Mouse (Mus musculus): ENCODE measurements around the gene Adsl. TPM values are rescaled to one million over a fixed set of nuclear protein-coding genes. Genes with fewer than 3 reads are reported as not detected.

Adsl gene
- polyA plus RNA-seq, 1 experiment = 55.2 TPM

DNA sequence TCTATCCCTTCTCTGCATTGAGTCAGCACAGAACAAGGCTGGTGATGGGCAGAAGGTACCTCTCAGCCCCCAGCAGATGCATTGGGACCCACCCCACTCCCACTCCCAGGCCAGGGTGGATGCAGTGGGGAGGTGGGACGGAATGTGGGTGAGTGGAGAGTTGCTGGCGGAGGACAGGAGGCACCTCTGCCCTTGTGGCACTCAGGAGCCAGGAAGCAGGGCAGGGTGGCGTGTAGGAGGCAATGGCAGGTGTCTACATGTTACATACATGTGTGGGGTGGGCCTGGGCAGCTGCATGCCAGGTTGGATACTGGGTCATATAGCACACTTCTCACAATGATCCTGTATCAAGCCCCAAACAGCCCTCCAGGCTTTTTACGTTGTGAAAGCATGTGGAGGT lies 64.1 kb downstream of the Adsl start:
- TF ChIP-seq CTCF (IDR thresholded peaks at IDR 0.05; ENCODE audit: insufficient read depth, low read length) (no peak), POLR2A (IDR thresholded peaks at IDR 0.05; ENCODE audit: borderline replicate concordance, extremely low read depth, low read depth, low read length) (no peak)
- H3K4me3 ChIP-seq (replicated peaks; ENCODE audit: extremely low read depth, low read depth, low read length) = no peak overlapping the region
- 85% methylated on average over 4 of the region's 4 CpGs for WGBS
- DNase-seq = no peak
- no peaks in the 10 kb centered on the region for H3K4me1 ChIP-seq (ENCODE audit: control insufficient read depth, insufficient read depth, low read length)

DNA sequence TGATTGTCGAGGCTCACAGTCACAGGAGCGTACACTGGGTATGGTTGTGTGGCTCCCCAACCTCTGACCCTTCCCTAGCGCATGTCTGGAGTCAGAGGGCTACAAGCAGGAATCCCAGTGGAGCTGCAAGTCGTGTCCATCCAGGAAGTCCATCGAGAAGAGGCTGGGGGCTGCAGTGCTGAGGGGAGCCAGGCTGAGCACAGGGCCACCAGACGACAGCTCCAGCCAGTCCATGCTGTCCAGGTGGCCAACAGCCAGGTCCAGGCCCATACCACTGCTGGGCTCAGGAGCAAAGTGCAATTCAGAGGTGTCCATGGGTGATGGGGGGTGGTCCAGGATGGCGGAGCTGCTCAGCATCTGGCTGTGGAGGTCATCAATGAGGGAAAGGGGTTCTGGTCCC lies 64.9 kb downstream of the Adsl start:
- no peak for DNase-seq
- H3K4me1 ChIP-seq (ENCODE audit: control insufficient read depth, insufficient read depth, low read length) = no peaks in the 10 kb centered on the region
- WGBS = 84% methylated on average over 7 of the region's 7 CpGs
- TF ChIP-seq CTCF (IDR thresholded peaks at IDR 0.05; ENCODE audit: insufficient read depth, low read length) (no peak), POLR2A (IDR thresholded peaks at IDR 0.05; ENCODE audit: borderline replicate concordance, extremely low read depth, low read depth, low read length) (no peak)
- no peak overlapping the region for H3K4me3 ChIP-seq (replicated peaks; ENCODE audit: extremely low read depth, low read depth, low read length)

DNA sequence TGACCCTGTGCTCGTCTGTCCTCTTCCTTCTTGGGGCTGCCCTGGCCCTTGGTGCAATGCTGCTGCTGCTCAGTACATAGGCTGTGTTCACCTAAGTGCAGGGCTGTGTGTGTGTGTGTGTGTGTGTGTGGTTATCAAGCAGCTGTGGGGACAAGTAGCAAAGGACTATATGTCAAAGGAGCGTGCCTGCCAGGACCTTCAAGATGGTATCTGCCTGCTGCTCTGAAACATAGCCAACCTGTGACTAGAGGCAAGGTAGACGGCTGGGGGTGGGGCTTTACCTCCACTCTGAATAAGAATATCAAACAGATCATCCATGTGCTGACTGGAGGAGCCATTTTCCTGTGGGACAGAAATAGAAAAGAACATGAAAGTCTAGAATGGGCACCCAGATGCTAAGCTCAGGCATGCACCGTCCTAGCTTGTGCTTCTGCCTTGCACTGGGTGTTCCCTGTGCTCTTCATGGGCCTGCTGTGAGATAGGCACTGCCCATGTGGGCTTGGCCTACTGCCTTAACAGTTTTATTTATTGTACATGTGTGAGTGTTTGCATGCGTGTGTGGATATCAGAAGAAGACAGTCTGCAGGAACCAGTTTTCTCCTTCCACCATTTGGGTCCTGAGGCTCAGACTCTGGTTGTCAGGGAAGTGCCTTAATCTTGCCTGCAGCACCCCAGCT lies 66.9 kb downstream of the Adsl start:
- DNase-seq = no peak
- TF ChIP-seq POLR2A (IDR thresholded peaks at IDR 0.05; ENCODE audit: borderline replicate concordance, extremely low read depth, low read depth, low read length) = no peak
- TF ChIP-seq CTCF (IDR thresholded peaks at IDR 0.05; ENCODE audit: insufficient read depth, low read length) = no peak
- 72% methylated on average over 5 of the region's 5 CpGs for WGBS
- Histone ChIP-seq H3K4me1 (ENCODE audit: control insufficient read depth, insufficient read depth, low read length) (no peaks in the 10 kb centered on the region), H3K4me3 (replicated peaks; ENCODE audit: extremely low read depth, low read depth, low read length) (no peak overlapping the region)

DNA sequence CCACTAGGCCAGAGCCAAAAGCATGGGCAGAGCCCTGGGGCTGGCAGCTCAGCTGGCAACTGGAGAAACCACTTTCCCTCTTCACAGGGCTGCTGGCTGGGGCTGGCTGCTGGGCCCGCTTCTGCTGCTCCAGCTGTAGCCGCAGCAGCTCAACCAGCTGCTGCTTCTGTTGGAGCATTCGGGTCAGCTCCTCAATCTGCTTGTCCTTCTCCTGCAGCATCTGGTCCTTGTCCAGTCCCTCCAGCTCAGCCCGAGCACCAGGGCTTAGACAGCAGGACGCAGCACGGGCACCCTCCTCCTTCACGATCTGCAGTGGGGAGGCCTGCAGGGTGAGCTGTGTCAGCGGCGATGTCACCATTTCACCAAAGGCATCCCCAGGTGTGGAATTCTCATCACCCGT lies 68.2 kb downstream of the Adsl start:
- TF ChIP-seq CTCF (IDR thresholded peaks at IDR 0.05; ENCODE audit: insufficient read depth, low read length) = no peak
- no peak for TF ChIP-seq POLR2A (IDR thresholded peaks at IDR 0.05; ENCODE audit: borderline replicate concordance, extremely low read depth, low read depth, low read length)
- H3K4me1 ChIP-seq (ENCODE audit: control insufficient read depth, insufficient read depth, low read length) = no peaks in the 10 kb centered on the region
- DNase-seq = no peak
- H3K4me3 ChIP-seq (replicated peaks; ENCODE audit: extremely low read depth, low read depth, low read length) = no peak overlapping the region
- WGBS = 87% methylated on average over 10 of the region's 10 CpGs

DNA sequence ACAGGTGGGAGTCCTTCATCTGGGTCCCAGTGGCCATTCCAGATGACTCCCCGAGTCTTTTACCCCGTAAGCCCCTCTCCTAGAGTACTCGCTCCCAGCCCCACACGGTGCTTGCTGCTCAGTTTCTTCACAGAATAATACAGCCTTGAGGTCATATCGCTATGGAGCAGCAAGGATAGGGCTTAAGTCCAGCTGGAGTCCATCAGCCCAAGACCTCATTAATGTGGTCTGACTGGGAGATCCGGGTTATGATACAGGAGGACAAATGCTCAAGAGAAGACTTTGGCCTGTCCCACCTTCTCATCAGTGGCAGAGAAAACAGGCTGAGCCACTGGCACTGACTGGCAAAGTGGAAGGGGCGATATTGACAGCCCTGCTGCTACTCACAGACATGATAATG lies 69.0 kb downstream of the Adsl start:
- H3K4me3 ChIP-seq (replicated peaks; ENCODE audit: extremely low read depth, low read depth, low read length) = no peak overlapping the region
- TF ChIP-seq POLR2A (IDR thresholded peaks at IDR 0.05; ENCODE audit: borderline replicate concordance, extremely low read depth, low read depth, low read length) (no peak), CTCF (IDR thresholded peaks at IDR 0.05; ENCODE audit: insufficient read depth, low read length) (no peak)
- no peaks in the 10 kb centered on the region for H3K4me1 ChIP-seq (ENCODE audit: control insufficient read depth, insufficient read depth, low read length)
- DNase-seq = no peak
- WGBS = 83% methylated on average over 7 of the region's 7 CpGs

Other genes starting within 250 kb of the Adsl start
- 16.6 TPM in 2 replicates for gene Tnrc6b, start 237.2 kb upstream of the Adsl start, polyA plus RNA-seq (2012; rRNA removed)
- gene Sgsm3, start 29.3 kb downstream of the Adsl start, polyA plus RNA-seq (2012; rRNA removed) = 50.4 and 52.2 TPM in 2 replicates
- 32.8 and 39.0 TPM in 2 replicates for gene Mrtfa, start 242.3 kb downstream of the Adsl start, polyA plus RNA-seq (2012; rRNA removed)

Data from lung, adult 2 months (tissue).